Comparison of ENCODE assay signal across 31 mouse cellular contexts in the genomic region with DNA sequence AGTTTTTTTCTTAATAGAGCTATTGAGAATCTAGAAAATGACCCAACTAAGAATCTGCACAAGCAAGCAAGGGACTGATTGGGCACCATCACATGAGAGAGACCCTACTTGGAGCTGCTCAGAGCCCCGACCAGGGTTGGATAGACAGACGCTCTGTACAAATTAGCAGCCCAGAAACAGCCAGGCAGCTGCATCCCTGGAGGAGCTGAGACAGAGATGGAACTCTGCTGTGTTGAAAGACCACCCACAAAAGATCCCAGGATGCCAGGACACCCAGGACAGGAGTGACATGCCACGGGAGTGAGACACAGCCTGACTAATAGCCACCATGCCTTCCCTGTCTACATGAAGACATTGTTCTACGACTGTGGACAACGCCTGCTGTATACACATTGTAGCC.
"Had no signal": no experiment of that assay in that cellular context is flagged by ENCODE, and none has a peak within 500 bp of the region (broad histone marks: within the 10 kb centered on the region; RNA-seq: fewer than 3 reads in every experiment).

No protein-coding gene starts in this region.

- H3K4me2 ChIP-seq: limb, embryonic 12.5 days; limb, embryonic 13.5 days; limb, embryonic 15.5 days; liver, embryonic 11.5 days; liver, embryonic 12.5 days; liver, embryonic 13.5 days; liver, embryonic 15.5 days; lung, embryonic 14.5 days; lung, embryonic 15.5 days; midbrain, embryonic 11.5 days; midbrain, embryonic 12.5 days; midbrain, embryonic 13.5 days; midbrain, embryonic 15.5 days; neural tube, embryonic 12.5 days had no signal

- H3K9ac ChIP-seq: limb, embryonic 12.5 days; limb, embryonic 13.5 days; limb, embryonic 15.5 days; liver, embryonic 12.5 days; liver, embryonic 13.5 days; liver, embryonic 14.5 days; liver, embryonic 15.5 days; liver, postnatal 0 days; lung, embryonic 14.5 days; lung, embryonic 15.5 days; midbrain, embryonic 12.5 days; midbrain, embryonic 13.5 days; midbrain, embryonic 15.5 days; neural tube, embryonic 12.5 days had no signal

- H3K4me1 ChIP-seq: limb, embryonic 15.5 days; liver, embryonic 12.5 days; liver, embryonic 13.5 days; liver, embryonic 15.5 days; lung, embryonic 15.5 days; midbrain, embryonic 10.5 days; midbrain, embryonic 12.5 days; midbrain, embryonic 13.5 days; midbrain, embryonic 15.5 days; neural tube, embryonic 12.5 days had no signal

- DNase-seq: left cerebral cortex, postnatal 4 days; liver; liver, embryonic 13.5 days; liver, postnatal 0 days; lung, adult 18-20 months; lung, adult 2 months; lung, embryonic 14.5 days; lung, postnatal 10 days; lung, postnatal 14 days; lung, postnatal 36 days; lung, postnatal 4 days; midbrain, embryonic 14.5 days had no signal

- H3K36me3 ChIP-seq: limb, embryonic 10.5 days; limb, embryonic 12.5 days; limb, embryonic 13.5 days; limb, embryonic 15.5 days; liver, embryonic 12.5 days; liver, embryonic 13.5 days; liver, embryonic 15.5 days; lung, embryonic 15.5 days; midbrain, embryonic 10.5 days; midbrain, embryonic 12.5 days; midbrain, embryonic 13.5 days; midbrain, embryonic 15.5 days; neural tube, embryonic 12.5 days had no signal

- H3K27ac ChIP-seq: limb, embryonic 10.5 days; limb, embryonic 12.5 days; limb, embryonic 13.5 days; limb, embryonic 15.5 days; liver, embryonic 12.5 days; liver, embryonic 13.5 days; liver, embryonic 14.5 days; liver, embryonic 15.5 days; lung, embryonic 15.5 days; macrophage; midbrain, embryonic 10.5 days; midbrain, embryonic 12.5 days; midbrain, embryonic 13.5 days; midbrain, embryonic 15.5 days; neural tube, embryonic 12.5 days had no signal

- H3K27me3 ChIP-seq: liver, embryonic 12.5 days; liver, embryonic 13.5 days; liver, embryonic 15.5 days; lung, embryonic 15.5 days; midbrain, embryonic 12.5 days; midbrain, embryonic 13.5 days; midbrain, embryonic 15.5 days; neural tube, embryonic 12.5 days had no signal

- H3K9me3 ChIP-seq: limb, embryonic 10.5 days; limb, embryonic 12.5 days; limb, embryonic 13.5 days; limb, embryonic 15.5 days; liver, embryonic 12.5 days; liver, embryonic 13.5 days; liver, embryonic 15.5 days; lung, embryonic 15.5 days; midbrain, embryonic 10.5 days; midbrain, embryonic 12.5 days; midbrain, embryonic 13.5 days; midbrain, embryonic 15.5 days; neural tube, embryonic 12.5 days had no signal

- H3K4me3 ChIP-seq: limb, embryonic 10.5 days; limb, embryonic 12.5 days; limb, embryonic 13.5 days; limb, embryonic 15.5 days; liver, embryonic 12.5 days; liver, embryonic 13.5 days; liver, embryonic 15.5 days; lung, embryonic 15.5 days; midbrain, embryonic 10.5 days; midbrain, embryonic 12.5 days; midbrain, embryonic 13.5 days; midbrain, embryonic 15.5 days; myocyte; neural tube, embryonic 12.5 days had no signal

- ATAC-seq: liver, embryonic 12.5 days; liver, postnatal 0 days; lung, postnatal 0 days; midbrain, embryonic 13.5 days; midbrain, embryonic 15.5 days; midbrain, embryonic 16.5 days had no signal
